Mouse (Mus musculus): ENCODE data around the gene Xpc.
A peak's percentile ranks its signal among the peaks of the same experiment; 100 is the strongest.

The Xpc gene

GRCm38 (mm10) chr6:91515545-91516449 lies at the start of gene Xpc, which contains the start of gene Lsm3:
Gene Xpc, minus strand, starts transcription at chr6:91515888.
Gene Lsm3, plus strand, starts transcription at chr6:91515928.
- peak; percentile 99 for DNase-seq

DNA sequence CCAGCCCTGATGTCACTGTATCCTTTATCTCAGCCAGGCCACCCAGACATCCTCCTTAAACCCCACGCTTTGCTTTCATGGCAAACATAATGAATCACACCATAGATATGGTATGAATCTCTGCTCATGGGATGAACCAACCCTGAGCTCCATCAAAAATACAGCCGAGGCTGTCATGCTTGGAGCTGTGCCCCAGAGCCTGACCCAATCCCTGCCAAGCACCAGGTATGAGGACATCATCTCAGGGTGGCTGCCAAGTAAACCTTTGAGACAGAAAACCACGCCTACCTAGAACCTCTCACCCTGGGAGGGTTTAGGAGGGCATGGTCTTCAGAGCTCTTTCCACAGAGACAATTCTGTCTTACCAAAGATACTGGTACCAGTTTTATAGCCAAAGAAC lies 47.3 kb upstream of the Xpc start:
- peak; percentile 33 for DNase-seq

DNA sequence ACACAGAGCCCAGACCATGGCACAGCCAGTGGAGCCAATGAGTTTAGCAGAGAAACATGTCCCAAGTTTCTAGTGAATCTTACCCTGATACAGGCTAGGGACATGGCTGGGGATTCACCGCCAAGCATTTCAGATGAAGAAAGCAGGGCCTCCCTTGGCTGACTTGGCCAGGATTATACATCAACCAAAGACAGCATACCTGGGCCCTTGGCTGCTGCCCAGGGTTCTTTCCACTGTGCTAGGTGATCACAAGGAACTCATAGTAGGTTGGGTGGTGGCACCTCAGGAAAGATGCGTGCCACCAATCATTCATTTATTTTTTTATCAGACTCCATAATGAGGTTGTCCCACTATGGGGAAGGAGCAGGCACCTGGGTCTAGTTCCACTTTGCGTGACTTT lies 44.5 kb upstream of the Xpc start:
- peak; percentile 79 for DNase-seq

DNA sequence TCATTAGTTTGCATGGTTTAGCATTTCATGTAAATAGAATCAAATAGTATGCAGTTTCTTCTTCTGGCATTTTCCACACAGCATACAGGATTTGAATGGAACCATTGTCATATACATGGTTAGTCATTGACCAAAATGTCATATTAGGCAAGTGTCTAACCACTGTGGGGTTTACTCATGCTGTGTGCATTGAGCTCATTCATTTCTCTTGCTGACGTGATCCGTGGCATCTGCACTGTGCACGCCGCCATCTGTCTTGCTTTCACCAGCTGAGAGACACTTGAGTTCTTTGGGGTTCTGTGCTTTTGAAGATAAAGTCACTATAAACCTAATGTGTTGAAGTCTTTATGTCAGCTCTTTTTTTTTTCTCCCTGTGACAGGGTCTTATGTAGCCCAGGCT lies 43.7 kb upstream of the Xpc start:
- no peak for DNase-seq

DNA sequence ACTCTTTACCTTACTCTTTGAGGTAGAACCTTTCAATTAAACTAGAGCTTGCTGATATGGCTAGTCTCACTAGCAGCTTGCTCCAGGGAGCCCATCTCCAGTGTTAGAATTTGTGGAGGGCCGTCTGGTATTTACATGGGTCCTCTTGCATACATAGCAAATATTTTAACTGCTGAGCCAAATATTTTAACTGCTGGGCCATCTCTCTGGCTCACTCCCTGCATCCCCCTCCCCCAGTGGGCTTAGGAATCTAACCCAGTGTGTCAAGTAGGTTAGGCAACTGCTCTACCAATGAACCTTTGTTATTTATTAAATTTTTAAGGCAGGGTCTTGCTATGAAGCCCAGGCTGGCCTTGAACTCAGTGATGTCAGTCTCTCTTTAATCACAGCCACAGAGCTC lies 42.9 kb upstream of the Xpc start:
- no peak for DNase-seq

DNA sequence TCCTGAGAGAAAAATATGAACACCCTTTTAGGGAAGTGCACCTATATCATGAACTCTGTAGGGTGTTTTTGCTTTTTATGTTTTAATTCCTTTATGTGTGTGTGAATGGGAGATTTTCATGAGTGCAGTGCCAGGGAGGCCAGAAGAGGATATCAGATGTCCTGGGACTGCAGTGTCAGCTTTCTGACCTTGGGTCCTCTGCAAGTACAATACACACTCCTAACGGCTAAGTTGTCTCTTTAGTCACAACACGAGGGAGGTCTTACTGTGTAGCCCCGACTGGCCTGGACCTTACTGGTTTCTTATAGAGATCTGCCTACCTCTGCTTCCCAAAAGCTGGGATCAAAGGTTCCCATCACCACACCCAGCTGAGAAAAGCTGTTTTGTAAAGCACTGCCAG lies 37.0 kb upstream of the Xpc start:
- DNase-seq: no peak

DNA sequence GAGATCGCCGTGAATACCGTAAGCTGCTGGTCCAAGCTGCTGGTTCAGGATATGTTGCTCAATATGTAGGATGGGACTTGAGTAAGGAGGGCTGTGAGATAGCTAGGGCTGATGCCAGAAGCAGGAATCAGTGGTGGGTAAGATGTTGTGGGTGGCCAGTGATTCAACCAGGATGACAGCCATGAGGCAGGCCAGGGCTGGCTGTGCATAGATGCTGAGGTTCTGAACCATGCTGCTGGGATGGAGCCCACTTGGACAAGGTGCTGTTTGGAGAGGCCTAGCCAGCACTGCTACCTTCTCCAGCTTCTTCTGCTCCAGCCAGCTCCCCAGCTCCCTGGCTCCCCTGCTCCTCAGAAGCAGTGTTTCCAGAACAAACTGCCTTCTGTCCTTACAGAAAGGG lies 36.0 kb upstream of the Xpc start:
- no peak for DNase-seq

DNA sequence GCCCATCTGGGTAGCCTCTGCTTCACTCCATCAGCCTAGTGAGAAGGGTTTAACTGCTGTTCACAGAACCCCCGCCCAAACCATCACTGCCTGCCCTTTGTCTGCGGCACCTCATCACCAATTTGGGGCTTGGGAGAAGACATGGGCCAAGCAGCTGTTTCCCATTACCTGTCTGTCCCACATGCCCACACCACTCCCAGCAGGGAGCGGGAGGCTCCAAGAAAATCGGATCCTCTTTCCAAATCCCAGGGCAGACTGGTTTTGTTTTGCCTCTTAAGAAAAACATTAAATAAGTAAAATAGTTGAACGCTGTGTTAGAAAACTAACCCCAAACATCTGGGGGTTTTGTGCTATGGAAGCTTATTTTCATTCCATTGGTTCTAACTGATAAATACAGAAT lies 33.9 kb upstream of the Xpc start:
- DNase-seq: no peak

GRCm38 (mm10) chr6:91547313-91547712 lies 31.6 kb upstream of the Xpc start:
- no peak for DNase-seq

GRCm38 (mm10) chr6:91546241-91546884 lies 30.7 kb upstream of the Xpc start:
- peak; percentile 35 for DNase-seq

DNA sequence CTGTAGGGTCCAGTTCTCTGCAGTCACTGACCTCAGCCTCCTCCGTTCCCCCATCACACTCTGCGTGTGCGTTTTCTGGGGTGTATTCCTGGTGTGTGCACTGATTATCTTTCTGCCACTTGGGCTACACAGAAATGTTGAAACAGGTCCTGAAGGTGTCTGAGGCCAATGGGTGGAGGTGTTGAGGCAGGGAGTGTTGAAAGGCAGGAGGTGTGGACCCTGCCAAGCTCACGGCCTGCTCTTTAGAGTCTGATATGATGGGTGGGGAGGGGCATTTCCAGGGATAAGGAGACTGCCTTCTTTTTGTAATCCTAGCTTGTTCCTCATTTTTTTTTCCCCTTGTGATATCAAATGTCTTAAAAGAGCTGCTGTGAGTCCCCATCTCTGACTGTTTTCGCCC lies 27.4 kb upstream of the Xpc start:
- DNase-seq: no peak

GRCm38 (mm10) chr6:91541276-91541675 lies 25.6 kb upstream of the Xpc start:
- no peak for DNase-seq

DNA sequence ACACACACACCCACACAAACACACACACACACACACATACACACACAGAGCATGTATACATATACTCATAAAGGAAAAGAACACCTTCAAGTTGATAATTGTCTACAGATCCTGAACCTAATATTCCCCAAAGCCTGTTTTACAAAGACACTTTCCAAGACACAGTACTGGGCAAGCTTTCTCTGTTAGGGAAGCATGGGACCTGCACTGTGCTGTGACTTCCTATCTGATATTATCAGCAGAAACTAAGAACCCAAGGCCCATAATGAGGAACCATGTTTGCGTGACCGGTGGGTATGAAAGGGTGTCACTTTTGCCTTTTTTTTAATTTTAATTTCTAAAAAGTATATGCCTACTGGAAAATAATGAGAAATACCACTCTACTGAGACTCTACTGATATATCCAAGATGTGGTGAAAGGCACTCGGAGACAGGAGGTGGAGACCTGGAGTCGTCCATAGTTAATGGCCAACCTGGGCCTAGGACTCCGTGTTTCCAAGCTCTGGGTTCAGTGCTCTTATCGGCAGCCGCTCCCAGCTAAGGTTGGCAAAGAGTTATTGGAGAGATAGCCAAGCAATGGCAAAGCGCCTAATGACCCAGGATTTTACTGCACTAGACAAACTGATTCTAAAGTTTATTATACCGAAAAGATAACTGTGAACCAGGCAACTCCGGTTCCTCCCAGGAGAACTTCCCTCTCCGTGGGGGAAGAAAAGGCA lies 20.5 kb upstream of the Xpc start:
- no peak for DNase-seq

DNA sequence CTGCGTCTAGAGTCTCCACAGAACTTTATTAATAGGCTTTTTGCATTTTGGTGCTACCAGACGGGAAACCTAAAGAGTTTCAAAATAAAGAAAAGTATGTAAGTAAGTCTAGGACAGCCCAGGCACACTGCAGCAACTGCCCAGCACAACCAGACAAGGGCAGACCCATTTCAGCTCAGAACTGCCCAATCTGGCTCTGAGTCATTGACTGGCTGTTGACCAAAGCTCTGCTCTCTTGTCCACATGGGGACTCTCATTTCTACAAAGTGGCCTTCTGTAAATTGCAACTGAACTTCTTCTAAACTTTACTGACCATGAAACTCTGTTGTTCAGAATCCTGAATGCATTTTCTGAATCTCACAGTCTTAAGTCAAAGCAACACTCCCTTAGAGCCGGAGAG lies 19.5 kb upstream of the Xpc start:
- DNase-seq: no peak

DNA sequence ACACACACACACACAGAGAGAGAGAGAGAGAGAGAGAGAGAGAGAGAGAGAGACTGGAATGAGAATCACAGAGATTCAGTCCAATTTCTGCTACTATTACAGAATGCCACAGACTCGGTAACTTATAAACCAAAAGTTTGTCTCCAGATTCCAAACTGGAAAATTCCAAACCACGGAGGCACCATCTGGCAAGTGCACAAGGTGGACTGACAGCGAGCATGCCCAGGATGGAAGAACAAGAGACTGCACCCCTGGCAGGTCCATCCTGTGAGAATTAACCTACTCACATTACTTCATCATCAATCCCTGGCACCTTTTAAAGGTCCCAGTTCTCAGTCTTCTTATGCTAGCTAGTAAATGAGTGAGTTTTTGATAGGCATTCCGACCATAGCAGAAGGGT lies 18.6 kb upstream of the Xpc start:
- peak; percentile 27 for DNase-seq

DNA sequence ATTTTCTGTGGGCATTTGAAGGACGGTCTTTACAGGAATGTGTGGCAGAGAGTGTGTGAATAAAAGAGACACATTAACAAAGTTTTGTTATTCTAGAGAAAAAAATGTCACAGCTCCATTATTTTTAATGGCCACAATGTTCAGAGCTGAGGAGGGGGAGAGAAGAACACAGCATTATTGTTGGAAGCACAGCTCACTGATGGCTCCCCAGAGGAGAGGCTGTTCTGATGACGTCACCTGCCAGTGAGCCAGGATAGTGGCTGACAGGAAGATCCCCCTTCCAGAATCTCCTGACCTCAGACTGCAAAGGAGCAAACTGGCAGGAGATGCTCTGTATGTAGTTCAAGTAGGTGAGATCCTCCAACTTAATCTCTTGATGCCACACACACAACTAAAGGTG lies 18.1 kb upstream of the Xpc start:
- peak; percentile 44 for DNase-seq

- DNase-seq: peak; percentile 80
Measured at GRCm38 (mm10) chr6:91533359-91533758, 17.7 kb upstream of the Xpc start.

- DNase-seq: no peak
Measured at GRCm38 (mm10) chr6:91532661-91533060, 17.0 kb upstream of the Xpc start.

DNA sequence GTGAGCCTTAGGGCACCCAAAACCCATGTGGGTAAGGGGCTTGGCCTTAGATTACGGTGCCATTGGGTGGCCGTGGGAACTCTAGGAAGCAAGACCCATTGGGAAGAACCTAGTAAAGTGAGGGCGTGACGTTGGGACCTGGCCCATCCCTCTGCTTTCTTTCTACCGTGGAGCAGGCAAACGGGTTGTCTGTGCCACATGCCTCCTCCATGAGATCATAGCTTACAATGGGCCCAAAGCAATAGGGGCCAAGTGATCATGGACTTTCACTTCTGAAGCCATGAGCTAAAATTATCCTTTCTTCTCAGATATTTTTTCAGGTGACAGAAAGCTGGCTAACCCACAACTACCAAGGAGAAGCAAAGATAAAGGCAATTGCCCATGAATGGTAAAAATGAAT lies 15.6 kb upstream of the Xpc start:
- no peak for DNase-seq

DNA sequence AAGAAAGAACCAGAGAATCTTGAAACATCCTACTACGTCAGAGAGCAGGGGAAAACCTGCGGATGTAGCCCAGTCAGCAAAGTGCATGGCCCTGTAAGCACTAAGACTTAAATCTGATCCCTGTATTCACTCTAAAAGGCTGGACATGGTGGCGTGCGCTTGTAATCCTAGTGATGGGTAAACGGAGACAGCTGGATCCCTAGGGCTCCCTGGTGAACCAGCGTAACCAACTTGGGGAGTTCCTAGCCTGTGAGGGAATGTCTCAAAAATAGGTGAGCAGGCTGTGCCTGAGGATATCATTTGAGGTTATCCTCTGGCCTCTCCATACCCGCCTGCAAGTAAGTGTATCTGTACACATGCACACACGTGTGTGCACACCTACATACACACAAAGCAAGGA lies 15.0 kb upstream of the Xpc start:
- no peak for DNase-seq

- no peak for DNase-seq
Measured at GRCm38 (mm10) chr6:91528265-91528664, 12.6 kb upstream of the Xpc start.

DNA sequence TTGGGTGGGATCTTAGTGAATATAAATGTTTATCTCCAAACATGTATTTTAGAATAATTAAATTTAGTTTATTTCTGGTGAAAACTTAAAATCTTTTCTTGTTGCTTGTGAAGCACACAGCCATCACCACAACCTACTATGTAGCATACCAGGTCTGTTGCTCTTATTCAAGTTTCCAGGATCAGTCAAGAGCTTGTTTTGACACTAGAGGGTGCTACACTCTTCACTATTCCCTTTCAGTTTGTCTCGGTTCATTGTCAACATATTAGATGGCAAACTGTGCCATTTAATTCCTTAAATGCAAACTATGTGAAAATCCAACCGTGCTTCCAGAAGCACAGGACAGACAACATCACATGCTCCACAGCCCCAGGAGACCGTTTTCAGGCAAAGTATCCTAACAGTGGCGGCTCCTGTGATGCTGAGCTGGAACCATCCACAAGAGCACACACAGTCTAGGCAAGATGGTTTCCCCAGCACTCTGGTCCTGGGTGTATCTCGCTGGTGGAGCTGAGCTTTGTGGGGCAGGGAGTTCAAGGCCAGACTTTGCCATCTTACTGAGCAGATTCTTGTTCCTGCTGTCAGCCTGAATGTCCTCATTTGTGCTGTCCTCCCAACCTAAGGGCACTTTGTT lies 11.7 kb upstream of the Xpc start:
- DNase-seq: peak; percentile 49

- no peak for DNase-seq
Measured at GRCm38 (mm10) chr6:91525544-91525943, 9.9 kb upstream of the Xpc start.

Measured in kidney, postnatal 14 days (tissue).